Mouse (Mus musculus): Measurements from ENCODE around the gene Cacng5. TPM values are rescaled to one million over a fixed set of nuclear protein-coding genes. Genes with fewer than 3 reads are reported as not detected.

Cacng5 gene
- polyA plus RNA-seq, 1 experiment from 2014 or later, result 0.29 TPM

- H3K4me1 ChIP-seq, result no peaks in the 10 kb centered on the region
- no peak overlapping the region for H3K27ac ChIP-seq
- H3K4me2 ChIP-seq, result no peak overlapping the region
- H3K27me3 ChIP-seq, result no peaks in the 10 kb centered on the region
- no peak for ATAC-seq (ENCODE audit: insufficient number of reproducible peaks, low FRiP score, low TSS enrichment, low read depth)
- no peaks in the 10 kb centered on the region for H3K9me3 ChIP-seq
- H3K4me3 ChIP-seq, result no peak overlapping the region
- 66% methylated on average over 6 of the region's 6 CpGs for WGBS
- H3K36me3 ChIP-seq, result no peaks in the 10 kb centered on the region
- H3K9ac ChIP-seq, result no peak overlapping the region
These were observed 42.1 kb downstream of the Cacng5 start for GRCm38 (mm10) chr11:107872743-107873142.

GRCm38 (mm10) chr11:107867509-107867908 lies 47.3 kb downstream of the Cacng5 start:
- no peak overlapping the region for H3K4me2 ChIP-seq
- H3K27me3 ChIP-seq, result no peaks in the 10 kb centered on the region
- no peaks in the 10 kb centered on the region for H3K9me3 ChIP-seq
- H3K27ac ChIP-seq, result no peak overlapping the region
- no peak for ATAC-seq (ENCODE audit: insufficient number of reproducible peaks, low FRiP score, low TSS enrichment, low read depth)
- H3K4me1 ChIP-seq, result no peaks in the 10 kb centered on the region
- no peak overlapping the region for H3K4me3 ChIP-seq
- H3K36me3 ChIP-seq, result no peaks in the 10 kb centered on the region
- WGBS, result 77% methylated on average over 8 of the region's 8 CpGs
- H3K9ac ChIP-seq, result no peak overlapping the region

GRCm38 (mm10) chr11:107865128-107865527 lies 49.7 kb downstream of the Cacng5 start:
- Histone ChIP-seq H3K4me1 (no peaks in the 10 kb centered on the region), H3K4me3 (no peak overlapping the region), H3K4me2 (no peak overlapping the region), H3K27ac (no peak overlapping the region), H3K9ac (no peak overlapping the region), H3K27me3 (no peaks in the 10 kb centered on the region), H3K9me3 (no peaks in the 10 kb centered on the region), H3K36me3 (no peaks in the 10 kb centered on the region)
- ATAC-seq (ENCODE audit: insufficient number of reproducible peaks, low FRiP score, low TSS enrichment, low read depth), result no peak
- 16% methylated on average over 7 of the region's 7 CpGs for WGBS

GRCm38 (mm10) chr11:107864024-107864423 lies 50.8 kb downstream of the Cacng5 start:
- Histone ChIP-seq H3K4me3 (no peak overlapping the region), H3K9ac (no peak overlapping the region)
- ATAC-seq (ENCODE audit: insufficient number of reproducible peaks, low FRiP score, low TSS enrichment, low read depth), result no peak

GRCm38 (mm10) chr11:107861738-107862137 lies 53.1 kb downstream of the Cacng5 start:
- Histone ChIP-seq H3K9ac (no peak overlapping the region), H3K4me3 (no peak overlapping the region), H3K4me1 (no peaks in the 10 kb centered on the region), H3K36me3 (no peaks in the 10 kb centered on the region), H3K27me3 (no peaks in the 10 kb centered on the region), H3K4me2 (no peak overlapping the region), H3K27ac (no peak overlapping the region), H3K9me3 (no peaks in the 10 kb centered on the region)
- ATAC-seq (ENCODE audit: insufficient number of reproducible peaks, low FRiP score, low TSS enrichment, low read depth), result no peak
- WGBS, result 65% methylated on average over 5 of the region's 5 CpGs

More at GRCm38 (mm10) chr11:107864024-107864423, 50.8 kb downstream of the Cacng5 start:
- 3% methylated on average over 4 of the region's 4 CpGs for WGBS
- Histone ChIP-seq H3K9me3 (no peaks in the 10 kb centered on the region), H3K36me3 (no peaks in the 10 kb centered on the region), H3K27ac (no peak overlapping the region), H3K4me1 (no peaks in the 10 kb centered on the region), H3K27me3 (no peaks in the 10 kb centered on the region), H3K4me2 (no peak overlapping the region)

- no peak for ATAC-seq (ENCODE audit: insufficient number of reproducible peaks, low FRiP score, low TSS enrichment, low read depth)
- no peak overlapping the region for H3K4me3 ChIP-seq
- H3K27ac ChIP-seq, result no peak overlapping the region
- H3K27me3 ChIP-seq, result no peaks in the 10 kb centered on the region
- no peaks in the 10 kb centered on the region for H3K36me3 ChIP-seq
- no peak overlapping the region for H3K9ac ChIP-seq
- no peaks in the 10 kb centered on the region for H3K4me1 ChIP-seq
- no peaks in the 10 kb centered on the region for H3K9me3 ChIP-seq
- WGBS, result 94% methylated on average over 4 of the region's 4 CpGs
- H3K4me2 ChIP-seq, result no peak overlapping the region
These were observed 55.0 kb downstream of the Cacng5 start for GRCm38 (mm10) chr11:107859871-107860270.

GRCm38 (mm10) chr11:107859288-107859687 lies 55.6 kb downstream of the Cacng5 start:
- Histone ChIP-seq H3K27ac (no peak overlapping the region), H3K4me3 (no peak overlapping the region), H3K9me3 (no peaks in the 10 kb centered on the region), H3K9ac (no peak overlapping the region), H3K4me2 (no peak overlapping the region), H3K36me3 (no peaks in the 10 kb centered on the region), H3K4me1 (no peaks in the 10 kb centered on the region), H3K27me3 (no peaks in the 10 kb centered on the region)
- 20% methylated on average over 7 of the region's 7 CpGs for WGBS
- no peak for ATAC-seq (ENCODE audit: insufficient number of reproducible peaks, low FRiP score, low TSS enrichment, low read depth)

DNA sequence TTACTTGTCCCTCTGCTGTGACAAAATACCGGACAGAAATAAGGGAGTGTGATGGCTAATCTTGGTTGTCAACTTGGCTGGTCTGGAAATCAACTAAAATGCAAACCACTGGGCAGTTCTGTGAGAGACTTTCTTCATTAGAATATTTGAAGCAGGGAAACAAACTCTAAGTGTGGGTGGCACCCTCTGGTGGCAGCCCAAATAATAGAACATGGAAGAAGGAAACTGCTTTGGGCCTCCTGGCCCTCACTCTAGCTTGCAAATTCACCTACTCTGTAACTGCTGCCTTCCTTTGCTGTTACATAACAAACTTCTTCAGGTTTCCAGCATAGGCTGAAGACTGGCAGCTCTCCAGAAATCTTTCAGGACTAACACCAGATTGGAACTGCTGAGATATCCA lies 61.8 kb downstream of the Cacng5 start:
- Histone ChIP-seq H3K9ac (no peak overlapping the region), H3K4me2 (no peak overlapping the region), H3K9me3 (no peaks in the 10 kb centered on the region), H3K4me3 (no peak overlapping the region), H3K4me1 (0 out of 2 replicates have a peak, but pooled peaks cover 4% of the 10 kb centered on the region), H3K36me3 (no peaks in the 10 kb centered on the region), H3K27ac (no peak overlapping the region), H3K27me3 (no peaks in the 10 kb centered on the region)
- WGBS, result 35% methylated on average over 1 of the region's 1 CpGs
- no peak for ATAC-seq (ENCODE audit: insufficient number of reproducible peaks, low FRiP score, low TSS enrichment, low read depth)

GRCm38 (mm10) chr11:107849621-107850020 lies 65.2 kb downstream of the Cacng5 start:
- WGBS, result 44% methylated on average over 10 of the region's 10 CpGs
- no peak overlapping the region for H3K9ac ChIP-seq
- H3K4me1 ChIP-seq, result 0 out of 2 replicates have a peak, but pooled peaks cover 4% of the 10 kb centered on the region
- no peak overlapping the region for H3K4me3 ChIP-seq
- no peak overlapping the region for H3K4me2 ChIP-seq
- no peaks in the 10 kb centered on the region for H3K27me3 ChIP-seq
- ATAC-seq (ENCODE audit: insufficient number of reproducible peaks, low FRiP score, low TSS enrichment, low read depth), result no peak
- no peaks in the 10 kb centered on the region for H3K9me3 ChIP-seq
- no peak overlapping the region for H3K27ac ChIP-seq
- H3K36me3 ChIP-seq, result no peaks in the 10 kb centered on the region

GRCm38 (mm10) chr11:107844175-107844574 lies 70.7 kb downstream of the Cacng5 start:
- no peak overlapping the region for H3K27ac ChIP-seq
- 89% methylated on average over 1 of the region's 1 CpGs for whole genome bisulfite sequencing
- no peaks in the 10 kb centered on the region for H3K4me1 ChIP-seq
- no peak for ATAC-seq (ENCODE audit: insufficient number of reproducible peaks, low FRiP score, low TSS enrichment, low read depth)
- no peaks in the 10 kb centered on the region for H3K36me3 ChIP-seq
- H3K4me2 ChIP-seq, result no peak overlapping the region
- no peaks in the 10 kb centered on the region for H3K27me3 ChIP-seq
- H3K9ac ChIP-seq, result no peak overlapping the region
- no peaks in the 10 kb centered on the region for H3K9me3 ChIP-seq
- no peak overlapping the region for H3K4me3 ChIP-seq

DNA sequence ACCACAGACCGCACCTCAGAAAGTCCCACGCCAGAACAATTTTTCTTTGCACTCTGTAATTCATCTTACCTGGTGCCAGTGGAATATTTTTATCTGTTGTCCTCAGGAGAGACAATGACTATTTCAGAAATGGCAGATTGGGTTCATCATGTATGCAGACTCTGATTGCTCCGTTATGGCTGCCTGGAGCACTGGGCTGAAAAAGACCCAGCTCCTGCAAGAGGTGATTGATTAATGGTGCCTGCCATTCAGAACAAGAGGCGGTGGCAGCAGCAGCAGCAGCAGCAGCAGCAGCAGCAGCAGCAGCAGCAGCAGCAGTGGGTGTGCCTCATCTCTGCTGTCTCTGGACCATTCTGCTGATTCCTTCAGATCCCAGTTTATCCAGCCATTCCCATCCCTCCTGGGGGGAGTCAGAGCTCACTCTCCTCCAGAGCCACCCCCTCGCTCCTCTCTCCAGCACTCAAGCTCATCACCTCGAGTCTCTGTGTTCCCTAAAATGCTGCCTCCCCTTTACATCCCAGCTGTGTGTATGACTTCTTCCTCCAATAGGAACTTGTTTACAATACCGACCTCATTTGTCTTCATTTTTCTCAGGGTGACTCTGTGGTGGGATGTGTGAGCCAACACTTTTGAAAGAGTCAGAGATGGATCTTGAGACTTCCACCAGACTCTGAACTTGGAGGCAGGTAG lies 81.4 kb downstream of the Cacng5 start:
- no peak for ATAC-seq (ENCODE audit: insufficient number of reproducible peaks, low FRiP score, low TSS enrichment, low read depth)
- WGBS, result 55% methylated on average over 7 of the region's 7 CpGs
- Histone ChIP-seq H3K27ac (no peak overlapping the region), H3K9ac (no peak overlapping the region), H3K4me2 (no peak overlapping the region), H3K9me3 (no peaks in the 10 kb centered on the region), H3K27me3 (no peaks in the 10 kb centered on the region), H3K36me3 (no peaks in the 10 kb centered on the region), H3K4me3 (no peak overlapping the region), H3K4me1 (peaks cover 7% of the 10 kb centered on the region)

All from limb, embryonic 15.5 days (tissue).